Mouse (Mus musculus) intestine, embryonic 16.5 days (tissue): ENCODE measurements around the gene Hcls1. TPM values are rescaled to one million over a fixed set of nuclear protein-coding genes. Genes with fewer than 3 reads are reported as not detected.

Source experiments
- ATAC-seq: fragments of 200-750 bp; cut with Nextera tagmentation; 2 replicates; pipeline ENCODE4 v1.8.0; 2017; ENCODE audit warnings: moderate TSS enrichment, moderate library complexity
- H3K27ac ChIP-seq: fragments of 300-500 bp; sonication (generic); 2 replicates; pipeline ENCODE4 v1.5.1; 2014; ENCODE audit warnings: mild to moderate bottlenecking, low read length
- H3K27me3 ChIP-seq: fragments of 300-500 bp; sonication (generic); replicated peaks from 2 replicates; pipeline ENCODE4 v1.6.1; 2014; ENCODE audit warnings: low read length, control low read depth, mixed read lengths; ENCODE audit not compliant: control insufficient read depth, insufficient read depth
- H3K36me3 ChIP-seq: fragments of 300-500 bp; sonication (generic); 2 replicates; pipeline ENCODE4 v1.6.1; 2014; ENCODE audit warnings: low read length, control low read depth; ENCODE audit not compliant: control insufficient read depth, insufficient read depth
- H3K4me1 ChIP-seq: fragments of 300-500 bp; sonication (generic); 2 replicates; pipeline ENCODE4 v1.6.1; 2014; ENCODE audit warnings: low read length, control low read depth, mixed read lengths; ENCODE audit not compliant: control insufficient read depth, insufficient read depth
- H3K4me2 ChIP-seq: fragments of 300-500 bp; sonication (generic); 2 replicates; pipeline ENCODE4 v1.6.1; 2014; ENCODE audit warnings: low read depth, low read length, control low read depth
- H3K4me3 ChIP-seq: fragments of 300-500 bp; sonication (generic); 2 replicates; pipeline ENCODE4 v1.5.1; 2014; ENCODE audit warnings: mild to moderate bottlenecking, low read length
- H3K9ac ChIP-seq: fragments of 300-500 bp; sonication (generic); 2 replicates; pipeline ENCODE4 v1.6.1; 2014; ENCODE audit warnings: low read depth, low read length
- H3K9me3 ChIP-seq: fragments of 300-500 bp; sonication (generic); 2 replicates; pipeline ENCODE4 v1.6.1; 2016; ENCODE audit warnings: low read length, control low read depth; ENCODE audit not compliant: control insufficient read depth
- whole genome bisulfite sequencing: fragments of 180-500 bp; shearing (Covaris S2); extraction: QIAGEN DNeasy Blood & Tissue Kit; methylation state at CpG from one replicate; pipeline ENCODE4 v1.1.7; 2014; 5-methylcytosine and 5-hydroxymethylcytosine counted together
- polyA plus RNA-seq: library from polyadenylated mRNA; unstranded; fragments of >200 nt; fragmentation: Nextera tagmentation; extraction: Ambion mirVana; gene quantifications from 2 replicates; pipeline ENCODE4 v1.2.1, GENCODE M21; 2015

Gene Hcls1
- polyA plus RNA-seq, 1 experiment from 2014 or later, result 18.2 TPM

- peaks cover 14% of the 10 kb centered on the region for H3K36me3 ChIP-seq
- H3K4me1 ChIP-seq, result no peaks in the 10 kb centered on the region
- H3K9ac ChIP-seq, result no peak overlapping the region
- no peak overlapping the region for H3K4me3 ChIP-seq
- no peak overlapping the region for H3K27ac ChIP-seq
- H3K9me3 ChIP-seq, result no peaks in the 10 kb centered on the region
- ATAC-seq, result no peak
- no peaks in the 10 kb centered on the region for H3K27me3 ChIP-seq
- 90% methylated on average over 10 of the region's 10 CpGs for WGBS
- no peak overlapping the region for H3K4me2 ChIP-seq
Observed at GRCm38 (mm10) chr16:36926514-36927447, 8.0 kb upstream of the Hcls1 start.

- ATAC-seq, result no peak
- no peak overlapping the region for H3K4me2 ChIP-seq
Observed at GRCm38 (mm10) chr16:36927495-36928105, 7.2 kb upstream of the Hcls1 start.

GRCm38 (mm10) chr16:36928106-36928500 lies 6.7 kb upstream of the Hcls1 start:
- Histone ChIP-seq H3K27ac (no peak overlapping the region), H3K27me3 (no peaks in the 10 kb centered on the region), H3K4me3 (no peak overlapping the region), H3K9me3 (no peaks in the 10 kb centered on the region), H3K4me1 (no peaks in the 10 kb centered on the region), H3K9ac (no peak overlapping the region), H3K36me3 (peaks cover 19% of the 10 kb centered on the region), H3K4me2 (no peak overlapping the region)
- 93% methylated on average over 8 of the region's 8 CpGs for WGBS
- no peak for ATAC-seq

More at GRCm38 (mm10) chr16:36927495-36928105, 7.2 kb upstream of the Hcls1 start:
- 84% methylated on average over 10 of the region's 10 CpGs for WGBS
- Histone ChIP-seq H3K36me3 (peaks cover 18% of the 10 kb centered on the region), H3K4me3 (no peak overlapping the region), H3K27me3 (no peaks in the 10 kb centered on the region), H3K9me3 (no peaks in the 10 kb centered on the region), H3K27ac (no peak overlapping the region), H3K9ac (no peak overlapping the region), H3K4me1 (no peaks in the 10 kb centered on the region)

- Histone ChIP-seq H3K9me3 (no peaks in the 10 kb centered on the region), H3K27me3 (no peaks in the 10 kb centered on the region), H3K27ac (no peak overlapping the region), H3K36me3 (peaks cover 23% of the 10 kb centered on the region), H3K4me2 (no peak overlapping the region), H3K4me1 (no peaks in the 10 kb centered on the region), H3K9ac (no peak overlapping the region), H3K4me3 (no peak overlapping the region)
- ATAC-seq, result no peak
- 89% methylated on average over 7 of the region's 7 CpGs for WGBS
Observed at GRCm38 (mm10) chr16:36929216-36929615, 5.6 kb upstream of the Hcls1 start.

- no peaks in the 10 kb centered on the region for H3K27me3 ChIP-seq
- no peak overlapping the region for H3K9ac ChIP-seq
- H3K36me3 ChIP-seq, result peaks cover 23% of the 10 kb centered on the region
- no peak overlapping the region for H3K27ac ChIP-seq
- no peaks in the 10 kb centered on the region for H3K9me3 ChIP-seq
- no peak overlapping the region for H3K4me3 ChIP-seq
- no peak for ATAC-seq
- H3K4me1 ChIP-seq, result no peaks in the 10 kb centered on the region
- H3K4me2 ChIP-seq, result no peak overlapping the region
- WGBS, result 73% methylated on average over 11 of the region's 11 CpGs
Observed at GRCm38 (mm10) chr16:36930231-36931136, 4.3 kb upstream of the Hcls1 start.

GRCm38 (mm10) chr16:36931381-36931780 lies 3.4 kb upstream of the Hcls1 start:
- 93% methylated on average over 10 of the region's 10 CpGs for WGBS

GRCm38 (mm10) chr16:36931976-36932375 lies 2.8 kb upstream of the Hcls1 start:
- Histone ChIP-seq H3K4me3 (no peak overlapping the region), H3K9ac (no peak overlapping the region), H3K27me3 (no peaks in the 10 kb centered on the region), H3K27ac (no peak overlapping the region), H3K4me1 (no peaks in the 10 kb centered on the region), H3K36me3 (peaks cover 20% of the 10 kb centered on the region), H3K4me2 (no peak overlapping the region), H3K9me3 (no peaks in the 10 kb centered on the region)
- 80% methylated on average over 3 of the region's 3 CpGs for WGBS
- no peak for ATAC-seq

More at GRCm38 (mm10) chr16:36931381-36931780, 3.4 kb upstream of the Hcls1 start:
- Histone ChIP-seq H3K27ac (no peak overlapping the region), H3K4me3 (no peak overlapping the region), H3K9me3 (no peaks in the 10 kb centered on the region), H3K4me2 (no peak overlapping the region), H3K27me3 (no peaks in the 10 kb centered on the region), H3K9ac (no peak overlapping the region), H3K4me1 (no peaks in the 10 kb centered on the region), H3K36me3 (peaks cover 21% of the 10 kb centered on the region)
- ATAC-seq, result no peak

GRCm38 (mm10) chr16:36932546-36932945 lies 2.2 kb upstream of the Hcls1 start:
- H3K9me3 ChIP-seq, result no peaks in the 10 kb centered on the region
- WGBS, result 96% methylated on average over 6 of the region's 6 CpGs
- no peak overlapping the region for H3K4me2 ChIP-seq
- no peak overlapping the region for H3K9ac ChIP-seq
- H3K27me3 ChIP-seq, result no peaks in the 10 kb centered on the region
- peaks cover 20% of the 10 kb centered on the region for H3K36me3 ChIP-seq
- H3K4me3 ChIP-seq, result no peak overlapping the region
- no peaks in the 10 kb centered on the region for H3K4me1 ChIP-seq
- ATAC-seq, result no peak
- no peak overlapping the region for H3K27ac ChIP-seq
